Mouse (Mus musculus) heart, embryonic 16.5 days (tissue): Measurements from ENCODE around the gene Ankrd42. TPM values are rescaled to one million over a fixed set of nuclear protein-coding genes. Genes with fewer than 3 reads are reported as not detected.
A peak's percentile ranks its signal among the peaks of the same experiment; 100 is the strongest.

Source experiments
- ATAC-seq: fragments of 200-750 bp; cut with Nextera tagmentation; replicated peaks from 2 replicates; pipeline ENCODE4 v1.8.0; 2017; ENCODE audit warnings: moderate number of reproducible peaks; ENCODE audit not compliant: insufficient read depth, low FRiP score; ENCODE audit errors: extremely low read depth
- H3K27ac ChIP-seq: fragments of 300-500 bp; sonication (generic); 2 replicates; pipeline ENCODE4 v1.5.1; 2014; ENCODE audit warnings: mild to moderate bottlenecking, low read length, control low read depth, moderate library complexity
- H3K27me3 ChIP-seq: fragments of 300-500 bp; sonication (generic); 2 replicates; pipeline ENCODE4 v1.6.1; 2014; ENCODE audit warnings: low read length, mixed read lengths; ENCODE audit not compliant: control insufficient read depth, insufficient read depth
- H3K36me3 ChIP-seq: fragments of 300-500 bp; sonication (generic); 2 replicates; pipeline ENCODE4 v1.6.1; 2014; ENCODE audit not compliant: control insufficient read depth, insufficient read depth
- H3K4me1 ChIP-seq: fragments of 300-500 bp; sonication (generic); 2 replicates; pipeline ENCODE4 v1.6.1; 2014; ENCODE audit warnings: low read length, mixed read lengths; ENCODE audit not compliant: control insufficient read depth, insufficient read depth
- H3K4me2 ChIP-seq: fragments of 300-500 bp; sonication (generic); 2 replicates; pipeline ENCODE4 v1.6.1; 2014; ENCODE audit warnings: low read depth, mild to moderate bottlenecking, control low read depth, low read length
- H3K4me3 ChIP-seq: fragments of 300-500 bp; sonication (generic); 2 replicates; pipeline ENCODE4 v1.5.1; 2014; ENCODE audit warnings: mild to moderate bottlenecking, control low read depth, low read length
- H3K9ac ChIP-seq: fragments of 300-500 bp; sonication (generic); 2 replicates; pipeline ENCODE4 v1.6.1; 2014; ENCODE audit warnings: low read length, control low read depth
- H3K9me3 ChIP-seq: fragments of 300-500 bp; sonication (generic); replicated peaks from 2 replicates; pipeline ENCODE4 v1.6.1; 2016; ENCODE audit warnings: low read length; ENCODE audit not compliant: control insufficient read depth
- WGBS: fragments of 180-500 bp; shearing (Covaris S2); extraction: QIAGEN DNeasy Blood & Tissue Kit; methylation state at CpG from one replicate; pipeline ENCODE4 v1.1.7; 2014; 5-methylcytosine and 5-hydroxymethylcytosine counted together
- polyA plus RNA-seq: library from polyadenylated mRNA; unstranded; fragments of >200 nt; fragmentation: Nextera tagmentation; extraction: Ambion mirVana; gene quantifications from 2 replicates; pipeline ENCODE4 v1.2.1, GENCODE M21; 2015

The Ankrd42 gene
- polyA plus RNA-seq, 1 experiment from 2014 or later = 3.2 TPM

DNA sequence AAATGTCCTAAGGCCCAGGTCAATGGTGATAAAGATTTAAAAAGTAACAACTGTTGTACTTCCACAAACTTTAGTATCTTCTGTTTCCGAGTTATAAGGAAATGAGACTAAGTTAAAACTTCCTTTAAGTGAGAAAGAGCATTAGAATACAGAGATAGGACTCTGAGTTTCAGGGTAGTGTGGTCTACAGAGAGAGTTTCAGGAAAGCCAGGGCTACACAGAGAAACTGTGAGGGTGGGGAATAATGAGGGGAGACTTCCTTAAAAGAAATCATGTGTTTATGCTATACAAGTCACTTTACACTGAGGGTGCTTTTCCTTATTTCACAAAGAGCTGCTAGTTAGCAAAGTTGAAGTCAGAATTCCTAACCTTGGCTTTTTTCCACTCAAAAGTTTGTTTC, 16.4 kb upstream of the Ankrd42 start:
- no peak for ATAC-seq
- H3K9me3 ChIP-seq = no peaks in the 10 kb centered on the region; the same call in 1 of the 2 replicates
- no peak overlapping the region for H3K4me3 ChIP-seq
- no peak overlapping the region for H3K27ac ChIP-seq
- no peak overlapping the region for H3K4me2 ChIP-seq
- WGBS = 73% methylated on average over 1 of the region's 1 CpGs
- H3K9ac ChIP-seq = no peak overlapping the region
- peaks cover 36% of the 10 kb centered on the region for H3K36me3 ChIP-seq
- H3K27me3 ChIP-seq = no peaks in the 10 kb centered on the region
- peaks cover 6% of the 10 kb centered on the region; the same call in 1 of the 2 replicates for H3K4me1 ChIP-seq

DNA sequence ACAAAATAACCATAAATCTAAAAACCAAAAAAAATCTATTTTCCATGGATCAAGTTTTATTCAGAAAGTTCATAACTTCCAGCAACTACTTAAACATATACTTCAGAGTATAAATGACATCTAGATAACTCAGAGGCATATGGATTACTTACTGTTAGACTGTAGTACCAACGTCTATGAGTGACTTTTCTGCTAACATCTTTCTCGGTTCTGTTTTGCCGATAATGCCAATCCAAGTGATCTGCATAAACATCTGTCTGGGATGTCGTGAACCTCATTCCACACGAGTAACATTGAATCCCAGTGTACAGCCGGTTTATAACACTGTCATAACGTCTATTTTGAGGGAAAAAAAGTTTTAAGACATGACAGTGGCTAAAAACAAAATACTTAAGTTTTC, 10.8 kb upstream of the Ankrd42 start:
- no peaks in the 10 kb centered on the region for H3K27me3 ChIP-seq
- 83% methylated on average over 7 of the region's 7 CpGs for WGBS
- no peak overlapping the region for H3K9ac ChIP-seq
- no peaks in the 10 kb centered on the region for H3K9me3 ChIP-seq
- peaks cover 19% of the 10 kb centered on the region for H3K36me3 ChIP-seq
- H3K27ac ChIP-seq = no peak overlapping the region
- ATAC-seq = no peak
- no peak overlapping the region for H3K4me3 ChIP-seq
- no peaks in the 10 kb centered on the region for H3K4me1 ChIP-seq
- no peak overlapping the region for H3K4me2 ChIP-seq

- H3K27ac ChIP-seq = no peak overlapping the region
- H3K27me3 ChIP-seq = no peaks in the 10 kb centered on the region
- no peak for ATAC-seq
- peaks cover 8% of the 10 kb centered on the region for H3K4me1 ChIP-seq
- H3K4me2 ChIP-seq = no peak overlapping the region
- H3K9ac ChIP-seq = no peak overlapping the region
- H3K36me3 ChIP-seq = peaks cover 12% of the 10 kb centered on the region
- no peaks in the 10 kb centered on the region for H3K9me3 ChIP-seq
- no peak overlapping the region for H3K4me3 ChIP-seq
These were observed 5.4 kb upstream of the Ankrd42 start for GRCm38 (mm10) chr7:92642358-92642757.

- Histone ChIP-seq H3K9me3 (no peaks in the 10 kb centered on the region), H3K9ac (peak overlapping the region; percentile 89; the same call in 1 of the 2 replicates), H3K27ac (no peak overlapping the region), H3K4me3 (peak overlapping the region; percentile 75), H3K36me3 (peaks cover 2% of the 10 kb centered on the region), H3K27me3 (no peaks in the 10 kb centered on the region), H3K4me1 (peaks cover 13% of the 10 kb centered on the region), H3K4me2 (peak overlapping the region; percentile 93)
- WGBS = 84% methylated on average over 5 of the region's 5 CpGs
- ATAC-seq = no peak
These were observed 1.1 kb upstream of the Ankrd42 start for GRCm38 (mm10) chr7:92638050-92638449.

GRCm38 (mm10) chr7:92636295-92637011, 489 bp downstream of the Ankrd42 start:
- ATAC-seq = peak; percentile 64; the same call in 1 of the 2 replicates
- H3K9me3 ChIP-seq = no peaks in the 10 kb centered on the region
- H3K9ac ChIP-seq = peak overlapping the region; percentile 89
- 2% methylated on average over 49 of the region's 49 CpGs for WGBS
- peaks cover 2% of the 10 kb centered on the region for H3K36me3 ChIP-seq
- H3K4me2 ChIP-seq = peak overlapping the region; percentile 93
- no peak overlapping the region for H3K27ac ChIP-seq
- peak overlapping the region; percentile 75 for H3K4me3 ChIP-seq
- H3K27me3 ChIP-seq = no peaks in the 10 kb centered on the region
- peaks cover 13% of the 10 kb centered on the region for H3K4me1 ChIP-seq

DNA sequence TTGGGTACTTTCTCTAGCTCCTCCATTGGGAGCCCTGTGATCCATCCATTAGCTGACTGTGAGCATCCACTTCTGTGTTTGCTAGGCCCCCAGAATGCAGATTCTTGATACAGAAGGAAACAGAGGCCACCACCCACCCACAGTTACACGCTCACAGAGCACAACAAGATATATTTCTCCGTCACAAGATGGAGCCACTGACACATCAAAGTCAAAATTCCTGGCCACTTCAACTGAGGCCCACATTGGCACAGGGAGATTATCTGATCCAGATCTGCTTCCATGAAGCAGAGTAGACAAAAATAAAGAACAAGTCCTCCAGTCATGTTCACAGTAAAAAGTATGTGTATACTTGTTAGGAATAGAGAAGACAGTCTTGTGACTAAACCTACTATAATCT, 6.8 kb downstream of the Ankrd42 start:
- H3K4me1 ChIP-seq = no peaks in the 10 kb centered on the region
- no peaks in the 10 kb centered on the region for H3K36me3 ChIP-seq
- H3K4me2 ChIP-seq = no peak overlapping the region
- no peak overlapping the region for H3K27ac ChIP-seq
- no peak overlapping the region for H3K4me3 ChIP-seq
- H3K9ac ChIP-seq = no peak overlapping the region
- H3K27me3 ChIP-seq = no peaks in the 10 kb centered on the region
- WGBS = 26% methylated on average over 2 of the region's 2 CpGs
- no peaks in the 10 kb centered on the region for H3K9me3 ChIP-seq
- no peak for ATAC-seq

GRCm38 (mm10) chr7:92624488-92624887, 12.5 kb downstream of the Ankrd42 start:
- H3K9ac ChIP-seq = no peak overlapping the region
- WGBS = 56% methylated on average over 2 of the region's 2 CpGs
- H3K4me3 ChIP-seq = no peak overlapping the region
- H3K4me1 ChIP-seq = no peaks in the 10 kb centered on the region
- H3K9me3 ChIP-seq = no peaks in the 10 kb centered on the region
- H3K27me3 ChIP-seq = no peaks in the 10 kb centered on the region
- no peak for ATAC-seq
- H3K4me2 ChIP-seq = no peak overlapping the region
- H3K36me3 ChIP-seq = no peaks in the 10 kb centered on the region
- no peak overlapping the region for H3K27ac ChIP-seq

GRCm38 (mm10) chr7:92610830-92611229, 26.1 kb downstream of the Ankrd42 start:
- no peak overlapping the region for H3K9ac ChIP-seq
- 70% methylated on average over 7 of the region's 7 CpGs for WGBS
- no peaks in the 10 kb centered on the region for H3K9me3 ChIP-seq
- no peak overlapping the region for H3K4me2 ChIP-seq
- H3K36me3 ChIP-seq = no peaks in the 10 kb centered on the region
- H3K27ac ChIP-seq = no peak overlapping the region
- H3K27me3 ChIP-seq = no peaks in the 10 kb centered on the region
- ATAC-seq = no peak
- H3K4me3 ChIP-seq = no peak overlapping the region
- H3K4me1 ChIP-seq = no peaks in the 10 kb centered on the region

DNA sequence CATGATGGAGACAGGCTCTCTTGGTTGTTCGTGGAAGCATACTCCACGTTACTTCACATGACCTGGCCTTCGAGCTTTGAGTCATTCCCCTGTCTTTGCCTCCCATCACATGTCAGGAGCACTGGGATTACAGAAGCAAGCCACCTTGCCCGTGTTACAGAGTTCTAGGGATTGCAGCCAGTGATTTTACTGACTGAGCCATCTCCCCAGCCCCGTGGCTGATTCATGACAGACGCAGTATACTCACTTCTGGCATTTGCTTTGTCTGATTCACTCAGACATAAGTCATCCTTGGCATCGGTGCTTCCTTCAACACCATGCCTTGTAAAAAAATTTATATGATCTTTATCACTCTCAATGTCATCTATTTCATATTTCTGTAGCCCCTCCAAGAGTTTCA, 32.0 kb downstream of the Ankrd42 start:
- Histone ChIP-seq H3K27me3 (no peaks in the 10 kb centered on the region), H3K4me1 (no peaks in the 10 kb centered on the region), H3K36me3 (peaks cover 4% of the 10 kb centered on the region; the same call in 1 of the 2 replicates), H3K9ac (no peak overlapping the region), H3K4me2 (no peak overlapping the region), H3K9me3 (no peaks in the 10 kb centered on the region), H3K27ac (no peak overlapping the region), H3K4me3 (no peak overlapping the region)
- 85% methylated on average over 7 of the region's 7 CpGs for WGBS
- no peak for ATAC-seq
